Mouse (Mus musculus) forebrain, embryonic 12.5 days (tissue): ENCODE data around the gene Numbl. TPM values are rescaled to one million over a fixed set of nuclear protein-coding genes. Genes with fewer than 3 reads are reported as not detected.

ENCODE experiments used
- ATAC-seq: fragments of 200-750 bp; cut with Nextera tagmentation; 2 replicates; pipeline ENCODE4 v1.8.0; 2017; ENCODE audit warnings: moderate TSS enrichment; ENCODE audit not compliant: low FRiP score
- H3K27ac ChIP-seq: fragments of 300-500 bp; sonication (generic); 2 replicates; pipeline ENCODE4 v1.5.1; 2016; ENCODE audit warnings: mild to moderate bottlenecking
- H3K27me3 ChIP-seq: fragments of 300-500 bp; sonication (generic); 2 replicates; pipeline ENCODE4 v1.6.1; 2016; ENCODE audit warnings: mild to moderate bottlenecking
- H3K36me3 ChIP-seq: fragments of 300-500 bp; sonication (generic); replicated peaks from 2 replicates; pipeline ENCODE4 v1.6.1; 2016; ENCODE audit warnings: mild to moderate bottlenecking
- H3K4me1 ChIP-seq: fragments of 300-500 bp; sonication (generic); 2 replicates; pipeline ENCODE4 v1.6.1; 2016
- H3K4me2 ChIP-seq: fragments of 300-500 bp; sonication (generic); 2 replicates; pipeline ENCODE4 v1.6.1; 2016; ENCODE audit warnings: mild to moderate bottlenecking, moderate library complexity
- H3K4me3 ChIP-seq: fragments of 300-500 bp; sonication (generic); replicated peaks from 2 replicates; pipeline ENCODE4 v1.5.1; 2016; ENCODE audit warnings: mild to moderate bottlenecking
- H3K9ac ChIP-seq: fragments of 300-500 bp; sonication (generic); 2 replicates; pipeline ENCODE4 v1.6.1; 2016; ENCODE audit warnings: mild to moderate bottlenecking
- H3K9me3 ChIP-seq: fragments of 300-500 bp; sonication (generic); 2 replicates; pipeline ENCODE4 v1.6.1; 2016
- WGBS: fragments of 180-500 bp; shearing (Covaris S2); methylation state at CpG from one replicate; pipeline ENCODE4 v1.1.7; 2016; 5-methylcytosine and 5-hydroxymethylcytosine counted together
- polyA plus RNA-seq: library from polyadenylated mRNA; unstranded; fragments of >200 nt; fragmentation: Nextera tagmentation; extraction: Ambion mirVana; gene quantifications from 2 replicates; pipeline ENCODE4 v1.2.1, GENCODE M21; 2016

The Numbl gene
- polyA plus RNA-seq, 1 experiment from 2014 or later: 41.8 TPM

- Histone ChIP-seq H3K4me3 (peak overlapping the region; percentile 29), H3K36me3 (no peaks in the 10 kb centered on the region), H3K27ac (no peak overlapping the region), H3K4me1 (peaks cover 60% of the 10 kb centered on the region), H3K4me2 (peak overlapping the region; percentile 52), H3K9ac (no peak overlapping the region), H3K27me3 (peaks cover 100% of the 10 kb centered on the region), H3K9me3 (no peaks in the 10 kb centered on the region)
- 3% methylated on average over 45 of the region's 45 CpGs for WGBS
- peak; percentile 57 for ATAC-seq
Measured at GRCm38 (mm10) chr7:27329326-27329947, 71.2 kb downstream of the Numbl start.

GRCm38 (mm10) chr7:27329981-27330380 is 71.7 kb downstream of the Numbl start:
- WGBS: 20% methylated on average over 17 of the region's 17 CpGs
- Histone ChIP-seq H3K27ac (no peak overlapping the region), H3K27me3 (peaks cover 100% of the 10 kb centered on the region), H3K4me3 (no peak overlapping the region), H3K4me2 (no peak overlapping the region), H3K4me1 (peaks cover 63% of the 10 kb centered on the region), H3K9ac (no peak overlapping the region), H3K36me3 (no peaks in the 10 kb centered on the region), H3K9me3 (no peaks in the 10 kb centered on the region)
- ATAC-seq: no peak

- Histone ChIP-seq H3K36me3 (no peaks in the 10 kb centered on the region), H3K9ac (peak overlapping the region; percentile 36; the same call in 1 of the 2 replicates), H3K9me3 (no peaks in the 10 kb centered on the region), H3K4me3 (peak overlapping the region; percentile 40), H3K27me3 (peaks cover 97% of the 10 kb centered on the region), H3K4me1 (peaks cover 55% of the 10 kb centered on the region), H3K4me2 (peak overlapping the region; percentile 58), H3K27ac (no peak overlapping the region)
- WGBS: under 1% methylated on average over 39 of the region's 39 CpGs
- ATAC-seq: 0 out of 2 replicates have a peak, but pooled peaks have one; percentile 1
Measured at GRCm38 (mm10) chr7:27330709-27331540, 72.7 kb downstream of the Numbl start.

- no peak for ATAC-seq
- peaks cover 91% of the 10 kb centered on the region for H3K27me3 ChIP-seq
- no peaks in the 10 kb centered on the region for H3K36me3 ChIP-seq
- H3K9ac ChIP-seq: no peak overlapping the region
- no peaks in the 10 kb centered on the region for H3K9me3 ChIP-seq
- peaks cover 54% of the 10 kb centered on the region for H3K4me1 ChIP-seq
- WGBS: 6% methylated on average over 8 of the region's 8 CpGs
- peak overlapping the region; percentile 58 for H3K4me2 ChIP-seq
- no peak overlapping the region for H3K27ac ChIP-seq
- H3K4me3 ChIP-seq: no peak overlapping the region
Measured at GRCm38 (mm10) chr7:27331541-27331851, 73.3 kb downstream of the Numbl start.

Other genes starting within 250 kb of the Numbl start
- not detected in 2 replicates for gene Cyp2a12, start 229.4 kb upstream of the Numbl start, polyA plus RNA-seq
- not detected in 2 replicates for gene Cyp2f2, start 138.5 kb upstream of the Numbl start, polyA plus RNA-seq
- gene Cyp2t4, start 104.7 kb upstream of the Numbl start, polyA plus RNA-seq: 0.15 and 0.34 TPM in 2 replicates
- 89.9 and 92.2 TPM in 2 replicates for gene Egln2, start 91.6 kb upstream of the Numbl start, polyA plus RNA-seq
- 69.4 and 70.4 TPM in 2 replicates for gene Rab4b, start 79.5 kb upstream of the Numbl start, polyA plus RNA-seq
- gene Gm21983, start 77.3 kb upstream of the Numbl start, polyA plus RNA-seq: 0.59 TPM in 1 of 2 replicates, not detected in the other
- 9.0 and 11.7 TPM in 2 replicates for gene Mia, start 77.3 kb upstream of the Numbl start, polyA plus RNA-seq
- 3.9 and 4.1 TPM in 2 replicates for gene BC024978, start 62.7 kb upstream of the Numbl start, polyA plus RNA-seq
- gene Snrpa, start 62.2 kb upstream of the Numbl start, polyA plus RNA-seq: 302 and 306 TPM in 2 replicates
- 6.3 and 7.5 TPM in 2 replicates for gene Itpkc, start 29.8 kb upstream of the Numbl start, polyA plus RNA-seq
- 20.2 and 21.0 TPM in 2 replicates for gene Coq8b, start 25.4 kb upstream of the Numbl start, polyA plus RNA-seq
- 12.4 and 16.5 TPM in 2 replicates for gene Ltbp4, start 79.3 kb downstream of the Numbl start, polyA plus RNA-seq
- 77.1 and 81.2 TPM in 2 replicates for gene Shkbp1, start 97.6 kb downstream of the Numbl start, polyA plus RNA-seq
- gene Gm20479, start 99.0 kb downstream of the Numbl start, polyA plus RNA-seq: 1.5 TPM in 1 of 2 replicates, not detected in the other
- 0.47 and 1.3 TPM in 2 replicates for gene Sptbn4, start 189.3 kb downstream of the Numbl start, polyA plus RNA-seq
- 18.1 and 22.2 TPM in 2 replicates for gene Blvrb, start 189.5 kb downstream of the Numbl start, polyA plus RNA-seq
- gene Sertad3, start 215.3 kb downstream of the Numbl start, polyA plus RNA-seq: 20.0 and 21.9 TPM in 2 replicates
- gene Sertad1, start 228.5 kb downstream of the Numbl start, polyA plus RNA-seq: 12.9 and 13.1 TPM in 2 replicates
- gene Prx, start 240.9 kb downstream of the Numbl start, polyA plus RNA-seq: 2.9 and 3.5 TPM in 2 replicates